Mouse (Mus musculus) thymus, adult 2 months (tissue): ENCODE data around the gene Mrpl4.
"Not testable (repeated sequence)": the region's sequence is repeated elsewhere in the genome, so short reads cannot be mapped to it uniquely, and the experiment has no call there.

Experiments
- CTCF ChIP-seq: fragments of 200-500 bp; IDR thresholded peaks from 2 replicates; pipeline ENCODE4 v1.5.1; 2012; ENCODE audit warnings: mild to moderate bottlenecking, control low read depth, low read length, moderate library complexity, borderline replicate concordance; ENCODE audit not compliant: control insufficient read depth, poor library complexity, insufficient read depth; ENCODE audit errors: extremely low read depth
- POLR2A ChIP-seq: fragments of 200-500 bp; IDR thresholded peaks from 2 replicates; pipeline ENCODE4 v1.6.1; 2012; ENCODE audit warnings: mild to moderate bottlenecking, low read length, control low read depth, moderate library complexity; ENCODE audit not compliant: control insufficient read depth, poor library complexity, insufficient read depth; ENCODE audit errors: extremely low read depth

GRCm38 (mm10) chr9:20998337-20998736 is 4.2 kb upstream of the Mrpl4 start:
- TF ChIP-seq CTCF, POLR2A: not testable (repeated sequence)
